Mouse (Mus musculus) small intestine, adult 2 months (tissue): ENCODE measurements around the gene Capn13. TPM values are rescaled to one million over a fixed set of nuclear protein-coding genes. Genes with fewer than 3 reads are reported as not detected.

ENCODE experiments used
- H3K27ac ChIP-seq: fragments of 200-500 bp; 2 replicates; pipeline ENCODE4 v1.5.1; 2012; ENCODE audit warnings: low read depth, low read length, control low read depth, inconsistent platforms; ENCODE audit not compliant: insufficient read depth
- H3K27me3 ChIP-seq: fragments of 200-500 bp; 2 replicates; pipeline ENCODE4 v1.6.1; 2012; ENCODE audit warnings: mild to moderate bottlenecking, moderate library complexity, low read length, inconsistent platforms; ENCODE audit not compliant: control insufficient read depth, insufficient read depth
- H3K36me3 ChIP-seq: fragments of 200-500 bp; 2 replicates; pipeline ENCODE4 v1.6.1; 2012; ENCODE audit warnings: mild to moderate bottlenecking, low read length, control low read depth, inconsistent platforms; ENCODE audit not compliant: control insufficient read depth, insufficient read depth
- H3K4me1 ChIP-seq: fragments of 200-500 bp; 2 replicates; pipeline ENCODE4 v1.6.1; 2012; ENCODE audit warnings: low read length, inconsistent platforms, mixed read lengths; ENCODE audit not compliant: control insufficient read depth, insufficient read depth, insufficient read length
- H3K4me3 ChIP-seq: fragments of 200-500 bp; 2 replicates; pipeline ENCODE4 v1.5.1; 2012; ENCODE audit warnings: low read depth, mild to moderate bottlenecking, control low read depth, inconsistent platforms, low read length, moderate library complexity
- CTCF ChIP-seq: fragments of 200-500 bp; IDR thresholded peaks from 2 replicates; pipeline ENCODE4 v1.5.1; 2012; ENCODE audit warnings: low read depth, mild to moderate bottlenecking, control low read depth, inconsistent platforms, low read length, moderate library complexity, mixed read lengths; ENCODE audit not compliant: insufficient replicate concordance, insufficient read length; ENCODE audit errors: extremely low read depth
- POLR2A ChIP-seq: fragments of 200-500 bp; IDR thresholded peaks from 2 replicates; pipeline ENCODE4 v1.6.1; 2012; ENCODE audit warnings: low read depth, mild to moderate bottlenecking, control low read depth, inconsistent platforms, low read length, moderate library complexity
- WGBS: fragments of 180-500 bp; shearing (Covaris S2); methylation state at CpG from one replicate; pipeline ENCODE4 v1.1.7; 2018; 5-methylcytosine and 5-hydroxymethylcytosine counted together
- polyA plus RNA-seq: library from polyadenylated mRNA; depleted of rRNA; stranded (reverse); fragments of >200 nt; gene quantifications from 2 replicates; pipeline ENCODE4 v1.2.3, GENCODE M21; 2012; rRNA removed

The Capn13 gene
- 3.9 and 6.8 TPM in 2 replicates for polyA plus RNA-seq

DNA sequence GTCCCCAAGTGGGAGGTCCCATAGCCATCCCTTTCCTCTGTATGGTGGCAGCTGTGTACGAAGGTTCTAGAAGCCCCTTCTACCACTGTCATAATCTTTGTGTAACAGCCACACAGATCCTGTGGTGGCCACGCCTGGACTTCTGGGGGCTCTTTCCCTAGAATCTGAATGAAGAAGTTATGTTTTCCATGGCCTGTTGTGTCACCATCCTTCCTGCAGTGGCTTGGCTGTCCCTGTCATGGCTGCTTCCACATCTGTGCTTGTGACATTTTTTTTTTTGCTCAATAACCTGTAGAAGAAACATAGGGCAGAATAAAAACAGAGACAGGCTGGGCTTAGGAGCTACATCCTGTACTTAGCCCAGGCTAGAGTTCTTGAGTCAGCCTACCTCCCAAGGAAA, at the start of gene Capn13:
Gene Capn13 (minus strand): TSS at position 5 of the 400 bp plus-strand sequence.
- H3K27me3 ChIP-seq, result no peaks in the 10 kb centered on the region
- H3K4me1 ChIP-seq, result peaks cover 22% of the 10 kb centered on the region
- no peak within 1 kb of the TSS for H3K4me3 ChIP-seq
- H3K27ac ChIP-seq, result no peak within 1 kb of the TSS
- no peaks in the 10 kb centered on the region for H3K36me3 ChIP-seq
- TF ChIP-seq POLR2A, result no peak
- no peak for TF ChIP-seq CTCF
- 77% methylated on average over 2 of the region's 2 CpGs for WGBS

DNA sequence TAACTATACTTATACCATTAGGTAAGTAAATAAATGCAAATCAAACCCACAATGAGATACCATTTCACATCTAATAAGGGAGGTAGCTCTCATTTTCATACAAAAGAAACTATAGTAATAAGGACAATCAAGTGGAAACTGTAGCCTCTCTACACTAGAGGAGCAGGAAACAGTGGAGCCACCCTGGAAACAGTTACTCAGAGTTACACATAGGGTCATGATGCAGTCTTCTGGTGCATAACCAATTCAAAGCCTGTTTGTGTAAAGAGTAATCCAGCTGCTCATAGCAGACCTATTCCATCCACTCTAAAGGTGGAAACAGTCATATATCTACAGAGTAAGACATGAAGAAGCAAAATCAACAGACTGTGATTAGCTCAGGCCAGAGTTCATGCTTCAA, 48.4 kb upstream of the Capn13 start:
- H3K4me3 ChIP-seq, result no peak overlapping the region
- H3K4me1 ChIP-seq, result no peaks in the 10 kb centered on the region
- no peak for TF ChIP-seq POLR2A
- H3K36me3 ChIP-seq, result no peaks in the 10 kb centered on the region
- no peaks in the 10 kb centered on the region; the same call in 1 of the 2 replicates for H3K27me3 ChIP-seq
- H3K27ac ChIP-seq, result no peak overlapping the region

DNA sequence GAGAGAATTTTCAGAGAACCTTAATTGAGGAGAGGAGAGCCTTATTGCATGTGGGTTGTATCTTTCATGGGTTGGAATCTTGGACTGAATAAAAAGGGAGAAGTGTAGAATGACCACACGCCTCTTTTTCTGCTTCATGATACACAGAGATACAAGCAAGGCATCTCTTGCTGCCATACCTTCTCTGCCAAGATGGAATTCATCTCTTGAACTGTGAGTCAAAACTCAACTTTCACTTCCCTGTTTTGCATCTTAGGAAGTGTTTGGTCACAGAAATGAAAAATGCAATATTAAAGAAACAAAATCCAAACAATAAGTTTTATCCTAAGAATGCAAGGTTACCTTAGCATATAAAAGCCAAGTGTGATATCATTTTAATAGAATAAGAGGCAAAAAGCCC, 40.1 kb upstream of the Capn13 start:
- TF ChIP-seq CTCF, result no peak
- TF ChIP-seq POLR2A, result no peak

DNA sequence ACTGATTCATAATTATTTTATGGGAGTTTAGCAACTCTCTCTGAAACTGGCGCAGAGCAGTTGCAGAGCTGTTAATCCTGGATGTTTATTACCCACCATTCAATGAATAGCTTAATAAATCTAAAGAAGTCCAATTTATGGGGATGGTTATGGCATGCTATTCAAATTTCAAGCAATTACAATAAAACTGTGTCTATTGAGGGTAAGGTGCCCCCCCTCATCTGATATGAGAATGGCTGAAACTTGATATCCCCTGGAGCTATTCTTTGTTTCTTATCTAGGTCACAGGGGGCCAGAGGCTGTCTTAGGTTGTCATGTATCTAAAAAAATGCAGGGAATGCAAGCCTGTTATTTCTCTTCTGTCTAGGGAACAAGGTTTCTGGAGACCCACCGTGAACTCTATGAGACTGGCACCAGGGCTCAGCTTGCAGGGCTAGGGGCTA, 31.9 kb upstream of the Capn13 start:
- Histone ChIP-seq H3K4me1 (peaks cover 6% of the 10 kb centered on the region; the same call in 1 of the 2 replicates), H3K36me3 (no peaks in the 10 kb centered on the region), H3K4me3 (no peak overlapping the region), H3K27ac (no peak overlapping the region), H3K27me3 (no peaks in the 10 kb centered on the region)
- 10% methylated on average over 2 of the region's 2 CpGs for WGBS
- TF ChIP-seq POLR2A (no peak), CTCF (no peak)

More for the DNA sequence above, 40.1 kb upstream of the Capn13 start:
- Histone ChIP-seq H3K4me3 (no peak overlapping the region), H3K36me3 (no peaks in the 10 kb centered on the region), H3K27ac (no peak overlapping the region), H3K4me1 (no peaks in the 10 kb centered on the region), H3K27me3 (no peaks in the 10 kb centered on the region)
- 83% methylated on average over 1 of the region's 1 CpGs for WGBS

DNA sequence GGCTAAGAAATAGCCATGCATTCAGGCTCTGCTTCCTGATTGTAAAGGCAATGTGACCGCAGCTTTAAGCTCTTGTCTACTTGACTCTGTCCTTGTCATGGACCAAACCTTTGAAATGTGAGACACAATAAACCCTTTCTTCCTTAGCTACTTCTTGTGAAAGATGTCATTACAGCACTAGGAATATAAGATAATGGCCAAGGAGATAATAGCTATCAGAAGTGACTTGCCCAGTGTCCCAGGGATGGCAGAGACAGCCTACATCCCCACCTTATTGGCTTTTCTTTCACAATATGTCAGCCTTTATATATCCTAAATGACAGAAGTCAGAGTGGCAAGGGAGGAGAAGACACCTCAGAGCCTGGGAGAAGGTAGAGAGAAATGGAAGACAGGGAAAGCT, 31.4 kb upstream of the Capn13 start:
- Histone ChIP-seq H3K4me1 (peaks cover 6% of the 10 kb centered on the region; the same call in 1 of the 2 replicates), H3K4me3 (no peak overlapping the region), H3K27me3 (no peaks in the 10 kb centered on the region), H3K27ac (no peak overlapping the region), H3K36me3 (no peaks in the 10 kb centered on the region)
- TF ChIP-seq CTCF (no peak), POLR2A (no peak)
- 25% methylated on average over 1 of the region's 1 CpGs for WGBS

DNA sequence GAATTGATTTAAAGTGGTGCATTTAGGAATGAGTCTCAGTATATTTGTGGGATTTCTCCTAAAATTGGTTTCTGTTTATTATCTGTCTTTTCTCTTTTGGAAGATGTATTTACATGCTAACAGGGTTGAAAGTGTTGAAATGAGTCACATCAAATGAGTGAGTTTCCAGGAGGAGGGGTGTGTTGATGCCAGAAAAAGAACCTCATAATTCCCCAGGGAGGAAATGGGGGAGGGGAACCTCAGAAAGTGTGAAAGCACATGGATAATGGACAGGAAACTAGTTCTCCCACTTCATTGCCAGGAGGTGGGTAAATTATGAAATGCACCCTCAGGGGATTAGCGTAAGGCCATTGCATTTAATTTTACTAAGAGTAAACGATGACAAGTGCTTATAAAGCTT, 16.7 kb upstream of the Capn13 start:
- Histone ChIP-seq H3K27me3 (no peaks in the 10 kb centered on the region), H3K27ac (no peak overlapping the region), H3K4me3 (no peak overlapping the region), H3K36me3 (no peaks in the 10 kb centered on the region), H3K4me1 (no peaks in the 10 kb centered on the region)
- WGBS, result 65% methylated on average over 2 of the region's 2 CpGs
- no peak for TF ChIP-seq POLR2A
- TF ChIP-seq CTCF, result no peak

DNA sequence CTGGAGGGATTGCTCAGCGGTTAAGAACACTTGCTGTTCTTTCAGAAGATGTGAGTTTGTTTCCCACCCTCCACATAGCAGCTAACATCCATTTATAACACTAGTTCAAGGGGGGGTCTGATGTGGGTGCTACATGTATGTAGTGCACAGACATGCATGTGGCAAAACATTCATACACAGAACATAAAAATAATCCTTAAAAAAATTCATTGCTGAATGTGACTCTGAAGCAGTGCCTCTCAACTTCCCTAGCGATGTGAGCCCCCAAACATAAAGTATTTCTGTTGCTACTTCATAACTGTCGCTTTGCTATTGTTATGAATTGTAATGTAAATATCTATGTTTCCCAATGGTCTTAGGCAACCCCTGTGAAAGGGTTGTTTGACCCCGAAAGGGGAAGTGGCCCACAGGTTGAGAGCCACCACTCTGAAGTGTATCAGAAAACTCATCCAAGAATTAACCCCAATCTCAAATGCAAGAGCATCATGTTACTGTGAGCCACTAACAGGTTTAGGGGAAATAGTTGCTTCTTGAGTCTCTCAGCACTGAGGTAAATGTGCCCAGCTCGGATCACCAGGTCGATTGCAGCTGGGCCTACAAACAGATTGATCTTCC, 15.6 kb upstream of the Capn13 start:
- WGBS, result 75% methylated on average over 6 of the region's 6 CpGs
- no peak overlapping the region for H3K27ac ChIP-seq
- H3K4me3 ChIP-seq, result no peak overlapping the region
- no peaks in the 10 kb centered on the region for H3K36me3 ChIP-seq
- H3K4me1 ChIP-seq, result 0 out of 2 replicates have a peak, but pooled peaks cover 2% of the 10 kb centered on the region
- TF ChIP-seq POLR2A (no peak), CTCF (no peak)
- no peaks in the 10 kb centered on the region for H3K27me3 ChIP-seq

DNA sequence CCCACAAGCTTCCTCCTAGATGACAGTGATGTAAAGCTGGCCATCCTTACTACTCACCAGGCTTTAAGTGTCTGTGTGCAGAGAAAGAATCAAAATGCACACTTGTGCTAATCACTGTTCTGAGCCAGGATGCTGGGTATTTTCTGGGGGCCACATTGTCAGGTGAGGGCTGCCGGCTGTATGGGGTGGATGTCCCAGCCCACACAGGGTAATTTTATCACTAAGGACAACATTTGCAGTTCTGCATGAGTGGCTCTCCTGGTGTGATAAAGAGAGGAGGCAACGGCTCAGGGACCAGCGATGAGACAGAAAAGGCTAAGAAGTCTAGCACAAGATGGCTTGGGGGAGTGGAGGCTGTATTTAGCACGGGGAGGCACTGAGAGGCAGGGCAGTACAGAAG, 11.2 kb upstream of the Capn13 start:
- no peak overlapping the region for H3K4me3 ChIP-seq
- H3K36me3 ChIP-seq, result no peaks in the 10 kb centered on the region
- H3K27me3 ChIP-seq, result no peaks in the 10 kb centered on the region
- H3K4me1 ChIP-seq, result 0 out of 2 replicates have a peak, but pooled peaks cover 2% of the 10 kb centered on the region
- TF ChIP-seq CTCF, result no peak
- no peak for TF ChIP-seq POLR2A
- 51% methylated on average over 4 of the region's 4 CpGs for WGBS
- H3K27ac ChIP-seq, result no peak overlapping the region
